Mouse (Mus musculus) T-helper 1 cell (primary cell): Measurements from ENCODE around the gene Usp24.
"Not testable (repeated sequence)": the region's sequence is repeated elsewhere in the genome, so short reads cannot be mapped to it uniquely, and the experiment has no call there.

ENCODE experiments used
- in situ Hi-C: fragments of 300-600 bp; cut with MboI, MseI; formaldehyde crosslinking; loops from one replicate; pipeline ENCODE4 v1.15.1; 2025; ENCODE audit warnings: high pct_unique_total_duplicates

Usp24 gene

DNA sequence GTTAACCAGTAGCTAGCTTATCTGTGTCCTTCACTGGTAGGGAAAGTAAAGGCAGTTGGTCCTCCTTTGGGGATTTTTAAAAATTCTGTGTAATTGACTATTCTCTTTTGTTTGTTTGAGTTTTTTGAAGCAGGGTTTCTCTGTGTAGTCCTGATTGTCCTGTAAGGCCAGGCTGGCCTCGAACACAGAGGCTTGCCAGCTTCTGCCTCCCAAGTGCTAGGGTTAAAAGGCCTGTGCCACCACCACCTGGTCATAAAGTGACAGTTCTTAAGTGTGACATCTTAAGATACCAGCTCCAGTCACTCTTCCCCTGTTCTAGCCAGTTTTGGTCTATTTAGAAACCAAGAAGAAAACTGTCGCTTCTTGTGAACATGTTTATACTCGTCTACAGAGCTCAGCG is 2.2 kb downstream of the Usp24 start:
- in situ Hi-C loops, result no loop called here

DNA sequence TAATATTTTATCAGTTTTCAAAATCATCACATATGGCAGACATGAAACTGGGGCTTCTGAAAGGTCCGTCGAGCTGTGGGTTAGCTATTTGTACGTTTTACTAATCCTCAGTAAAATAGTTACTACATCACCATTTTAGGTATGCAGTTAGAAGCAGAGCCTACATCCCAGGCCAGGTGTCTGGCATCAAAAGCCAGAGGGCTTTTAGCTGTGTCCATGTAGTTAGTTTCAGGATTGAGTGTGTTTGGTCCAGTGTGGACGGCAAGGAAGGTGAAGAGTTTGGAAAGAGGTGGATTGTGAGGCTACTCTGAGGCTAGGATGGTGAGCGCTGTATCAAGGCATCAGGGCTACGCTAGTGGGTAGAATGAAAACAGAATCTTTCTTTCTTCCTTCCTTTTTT is 3.0 kb downstream of the Usp24 start:
- in situ Hi-C loops, result no loop called here

DNA sequence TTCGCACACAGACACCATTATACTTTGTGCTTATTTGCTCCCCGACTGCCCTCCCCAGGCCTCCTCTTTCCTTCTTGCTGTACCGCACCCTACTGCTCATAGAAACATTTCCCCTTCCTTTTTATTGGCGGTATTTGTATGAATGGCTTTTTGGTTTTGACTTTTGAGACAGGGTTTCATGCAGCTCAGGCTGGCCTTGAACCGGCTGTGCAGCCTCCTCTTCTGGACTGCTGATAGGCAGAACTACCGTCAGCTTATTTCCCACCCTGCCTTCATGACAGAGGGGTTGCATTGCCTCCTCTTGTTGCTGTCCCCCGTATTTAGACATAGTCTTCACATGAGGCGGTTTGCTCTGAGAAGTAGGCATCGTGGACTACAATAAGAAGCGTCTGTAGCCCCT is 6.8 kb downstream of the Usp24 start:
- in situ Hi-C loops, result no loop called here

DNA sequence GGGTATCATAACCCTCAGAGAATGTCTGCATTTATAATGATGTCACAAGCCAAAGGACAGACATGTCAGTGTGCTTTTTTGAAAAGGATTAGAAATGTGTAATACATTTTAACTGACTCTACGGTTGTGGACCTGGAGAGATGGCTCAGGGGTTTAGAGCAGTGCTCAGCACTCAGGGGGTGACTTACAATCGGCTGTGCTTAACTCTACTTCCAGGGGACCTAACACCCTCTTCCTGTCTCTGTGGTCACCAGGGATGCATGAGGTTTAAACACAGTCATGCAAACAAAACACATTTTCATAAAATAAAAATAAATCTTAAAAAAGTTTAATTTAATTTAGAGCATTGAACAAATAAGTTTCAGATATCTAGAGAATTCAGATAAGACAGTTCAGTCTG is 7.3 kb downstream of the Usp24 start:
- in situ Hi-C loops, result no loop called here

DNA sequence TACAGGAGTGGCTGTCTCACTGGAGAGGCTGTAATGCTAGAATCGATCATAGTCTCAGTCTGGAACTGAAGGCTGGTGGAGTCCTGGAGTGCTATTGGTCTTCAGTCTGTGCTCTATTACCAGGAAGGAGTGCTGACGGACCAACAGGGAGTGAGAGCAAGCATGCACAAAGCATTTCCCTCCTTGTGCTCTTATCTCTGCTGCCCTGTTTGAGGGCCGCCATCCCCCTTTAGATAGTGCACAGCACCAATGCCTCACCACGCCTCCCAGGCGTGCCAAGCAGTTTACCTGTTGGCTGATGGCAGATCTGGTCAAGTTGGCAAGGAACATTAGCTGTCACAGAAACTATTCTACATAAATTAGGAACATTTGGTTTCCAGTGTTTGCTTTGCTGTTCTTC is 11.4 kb downstream of the Usp24 start:
- in situ Hi-C loops, result loop anchor here (5.0 kb wide), 1 partner anchor 80 kb away; no protein-coding TSS in a partner anchor

DNA sequence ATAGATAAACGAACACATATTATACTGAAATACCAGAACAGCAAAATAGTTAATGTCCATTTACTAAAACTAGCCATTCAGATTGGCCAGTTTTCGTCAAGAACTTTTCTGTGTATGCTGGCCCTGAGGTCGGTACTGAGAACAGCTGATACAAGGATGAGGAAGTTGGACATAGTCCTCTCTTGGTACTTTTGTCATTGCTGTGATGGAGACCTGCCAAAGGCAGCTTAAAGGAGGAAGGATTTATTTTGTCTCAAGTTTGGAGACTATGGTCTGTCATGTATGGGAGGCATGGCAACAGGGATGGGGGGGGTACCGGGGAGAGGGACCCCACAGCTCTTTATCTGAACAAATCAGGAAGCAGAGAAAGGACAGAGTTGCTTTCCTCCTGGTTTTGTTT is 12.7 kb downstream of the Usp24 start:
- in situ Hi-C loops, result loop anchor here (5.0 kb wide), 1 partner anchor 81 kb away; no protein-coding TSS in a partner anchor

DNA sequence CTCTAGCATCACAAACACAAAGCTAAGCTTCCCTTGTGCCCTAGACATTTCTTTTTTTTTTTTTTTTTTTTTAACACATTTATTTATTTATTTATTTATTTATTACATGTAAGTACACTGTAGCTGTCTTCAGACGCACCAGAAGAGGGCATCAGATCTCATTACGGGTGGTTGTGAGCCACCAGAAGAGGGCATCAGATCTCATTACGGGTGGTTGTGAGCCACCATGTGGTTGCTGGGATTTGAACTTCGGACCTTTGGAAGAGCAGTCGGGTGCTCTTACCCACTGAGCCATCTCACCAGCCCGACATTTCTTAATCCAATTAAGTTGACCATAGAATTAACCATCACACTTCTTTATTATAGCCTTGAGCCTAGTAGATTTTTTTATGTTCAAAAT is 13.2 kb downstream of the Usp24 start:
- in situ Hi-C loops, result loop anchor here (5.0 kb wide), 1 partner anchor 82 kb away; no protein-coding TSS in a partner anchor

DNA sequence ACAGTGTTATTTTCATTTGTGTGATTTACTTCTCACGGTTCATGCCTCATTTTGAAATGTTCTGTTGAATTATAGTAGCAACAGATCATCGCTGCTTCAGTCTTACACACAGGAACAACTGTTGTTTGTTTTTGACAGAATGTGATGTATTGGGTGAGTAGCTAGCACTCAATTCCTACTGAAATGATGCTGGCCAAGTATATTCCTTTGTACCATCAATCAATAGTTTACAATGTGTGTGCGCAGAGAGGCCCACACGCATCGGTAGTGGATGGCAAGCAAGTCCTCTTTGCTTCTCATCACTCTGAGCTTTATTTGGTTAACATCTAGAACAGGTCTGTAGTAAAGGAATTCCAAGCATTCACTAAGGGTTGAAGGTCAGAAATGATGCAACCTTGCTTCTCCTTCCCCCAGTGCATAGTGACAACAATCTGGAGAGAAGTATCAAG is 14.4 kb downstream of the Usp24 start:
- in situ Hi-C loops, result no loop called here

DNA sequence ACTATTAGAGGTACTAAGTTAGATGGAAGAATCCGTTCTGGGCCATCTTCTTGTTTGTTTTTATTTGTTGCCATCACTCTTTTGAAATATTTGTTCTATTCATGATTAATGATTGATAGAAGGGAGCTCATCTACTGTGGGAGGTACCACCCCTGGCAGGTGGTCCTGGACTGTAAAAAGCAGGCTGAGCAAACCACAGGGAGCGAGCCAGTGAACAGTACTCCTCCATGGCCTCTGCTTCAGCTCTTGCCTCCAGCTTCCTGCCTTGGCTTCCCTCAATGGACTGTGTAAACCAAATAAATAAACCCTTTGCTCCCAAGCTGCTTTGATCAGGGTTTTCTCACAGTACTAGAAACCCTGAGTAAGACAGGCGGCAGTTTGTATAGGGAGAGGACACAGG is 17.1 kb downstream of the Usp24 start:
- in situ Hi-C loops, result no loop called here

DNA sequence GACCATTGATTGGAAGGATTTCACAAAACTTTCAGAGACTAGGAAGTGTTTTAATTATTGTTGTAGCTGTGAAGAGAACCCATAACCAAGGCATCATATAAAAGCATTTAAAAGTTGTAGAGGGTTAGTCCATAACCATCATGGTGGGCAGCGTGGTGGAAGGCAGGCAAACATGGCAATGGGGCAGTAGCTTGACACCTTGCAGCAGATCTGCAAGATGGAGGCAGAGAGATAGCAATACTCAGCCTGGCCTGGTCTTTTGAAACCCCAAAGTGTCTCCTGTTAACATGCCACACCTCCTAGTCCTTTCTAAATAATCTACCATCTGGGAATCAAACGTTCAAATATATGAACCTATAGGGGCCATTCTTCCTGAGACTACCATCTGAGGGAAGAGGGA is 17.6 kb downstream of the Usp24 start:
- in situ Hi-C loops, result no loop called here

DNA sequence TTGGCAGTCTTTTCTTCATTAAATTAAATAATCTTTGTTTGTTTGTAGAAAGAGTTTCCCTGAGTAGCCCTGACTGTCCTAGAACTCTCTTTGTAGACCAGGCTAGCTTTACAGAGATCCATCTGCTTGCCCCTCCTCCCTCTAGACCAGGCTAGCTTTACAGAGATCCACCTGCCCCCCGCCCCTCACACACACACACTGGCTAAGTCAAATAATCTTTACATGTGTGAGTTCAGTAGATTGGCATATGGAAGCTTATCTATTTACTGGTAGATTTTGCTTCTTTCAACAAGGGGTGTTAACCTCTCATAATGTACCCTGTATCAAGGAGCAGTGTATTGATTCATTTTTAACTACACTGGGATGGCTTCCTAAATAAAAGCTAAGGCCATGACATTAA is 19.8 kb downstream of the Usp24 start:
- in situ Hi-C loops, result no loop called here

DNA sequence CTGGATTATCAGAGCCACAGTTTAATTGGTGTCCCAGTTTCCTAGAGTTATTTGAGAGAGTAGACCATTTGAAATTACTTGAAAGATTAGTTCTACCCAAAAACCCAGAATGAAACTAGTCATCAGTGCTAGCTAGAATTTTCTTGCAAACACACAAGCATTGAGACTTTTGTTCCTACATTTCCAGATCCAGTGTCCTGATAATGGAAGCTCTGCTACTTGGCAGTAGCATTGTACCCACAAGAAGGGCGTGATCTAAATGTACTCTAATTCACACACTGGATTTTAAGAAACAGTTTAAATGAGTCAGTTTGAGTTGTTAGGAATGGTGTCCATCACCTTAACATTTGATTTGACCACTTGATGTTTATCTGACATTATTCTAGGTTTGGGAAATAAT is 31.7 kb downstream of the Usp24 start:
- in situ Hi-C loops, result no loop called here

DNA sequence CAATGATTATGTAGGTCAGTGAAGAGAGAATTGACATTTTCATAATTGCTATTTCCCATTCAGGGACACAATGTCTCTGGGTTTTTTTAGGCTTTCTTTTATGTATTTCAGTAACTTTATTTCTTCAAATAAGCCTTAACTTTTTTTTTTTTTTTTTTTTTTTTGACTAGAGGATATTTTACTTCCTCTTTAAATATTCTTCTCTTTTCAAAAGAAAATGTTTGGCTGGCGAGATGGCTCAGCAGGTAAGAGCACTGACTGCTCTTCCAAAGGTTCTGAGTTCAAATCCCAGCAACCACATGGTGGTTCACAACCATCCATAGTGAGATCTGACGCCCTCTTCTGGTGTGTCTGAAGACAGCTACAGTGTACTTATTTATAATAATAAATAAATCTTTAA is 39.0 kb downstream of the Usp24 start:
- in situ Hi-C loops, result not testable (repeated sequence)

DNA sequence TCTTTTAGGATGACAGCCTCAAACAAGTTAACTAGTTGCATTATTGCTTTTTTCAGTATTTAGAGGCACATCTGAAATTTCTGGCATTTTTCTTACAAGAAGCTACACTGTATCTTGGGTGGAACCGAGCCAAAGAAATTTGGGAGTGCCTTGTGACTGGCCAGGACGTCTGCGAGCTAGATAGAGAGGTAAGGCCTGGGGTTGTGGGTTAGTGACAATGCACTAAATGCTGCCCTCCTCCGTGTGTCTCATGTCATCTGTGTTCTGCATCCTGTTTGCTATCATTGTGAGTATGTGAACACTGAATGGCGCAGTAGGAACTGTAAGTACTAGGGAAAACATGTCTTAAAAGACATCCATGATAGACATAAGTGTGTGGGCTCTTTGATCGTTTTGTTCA is 54.0 kb downstream of the Usp24 start:
- in situ Hi-C loops, result no loop called here

DNA sequence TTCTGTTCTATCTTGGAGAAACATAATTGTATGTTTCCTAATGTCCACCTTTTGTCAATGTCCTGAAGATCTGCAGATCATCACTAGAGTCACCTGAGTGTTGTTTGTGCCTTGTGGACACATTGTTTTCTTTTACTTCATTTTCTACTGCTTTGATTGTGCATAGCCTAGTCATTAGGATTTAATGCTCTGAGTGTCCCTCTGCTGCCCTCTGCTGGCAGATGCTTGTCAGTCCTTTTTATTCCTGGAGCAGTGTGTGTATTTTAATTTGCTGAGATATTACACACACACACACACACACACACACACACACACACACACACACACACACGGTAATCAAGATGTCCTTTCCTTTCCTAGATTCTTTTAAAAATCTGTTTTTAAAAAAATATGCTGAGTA is 59.8 kb downstream of the Usp24 start:
- in situ Hi-C loops, result loop anchor here (5.0 kb wide), 2 partner anchors 56 to 149 kb away; no protein-coding TSS in a partner anchor

DNA sequence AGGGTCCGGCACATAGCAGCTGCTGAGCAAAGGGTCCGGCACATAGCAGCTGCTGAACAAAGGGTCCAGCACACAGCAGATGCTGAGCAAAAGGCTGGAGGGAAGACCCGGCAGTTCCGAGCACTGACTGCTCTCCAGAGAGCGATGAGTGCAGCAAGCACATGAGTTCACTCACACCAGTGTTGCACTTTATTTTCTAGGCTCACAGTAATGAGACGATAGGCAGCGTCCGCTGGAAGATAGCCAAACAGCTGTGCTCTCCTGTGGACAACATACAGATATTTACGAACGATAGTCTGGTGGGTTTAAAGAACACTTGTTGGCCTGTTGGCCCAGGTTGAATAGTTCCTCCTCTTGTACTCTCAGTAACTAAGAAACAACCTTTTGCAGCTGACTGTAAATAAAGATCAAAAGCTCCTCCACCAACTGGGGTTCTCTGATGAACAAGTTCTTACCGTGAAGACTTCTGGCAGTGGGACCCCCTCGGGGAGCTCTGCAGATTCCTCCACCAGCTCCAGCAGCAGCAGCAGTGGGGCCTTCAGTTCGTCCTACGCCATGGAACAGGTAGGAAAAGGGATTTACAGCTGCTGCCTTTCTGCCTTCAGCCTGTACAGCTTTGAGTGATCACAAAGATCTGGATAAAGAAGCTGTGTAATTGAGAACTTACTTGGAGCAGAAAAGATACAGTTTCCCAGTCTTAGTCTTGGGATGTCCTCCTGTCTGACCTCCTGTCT is 63.0 kb downstream of the Usp24 start:
- in situ Hi-C loops, result loop anchor here (5.0 kb wide), 2 partner anchors 53 to 152 kb away; no protein-coding TSS in a partner anchor

DNA sequence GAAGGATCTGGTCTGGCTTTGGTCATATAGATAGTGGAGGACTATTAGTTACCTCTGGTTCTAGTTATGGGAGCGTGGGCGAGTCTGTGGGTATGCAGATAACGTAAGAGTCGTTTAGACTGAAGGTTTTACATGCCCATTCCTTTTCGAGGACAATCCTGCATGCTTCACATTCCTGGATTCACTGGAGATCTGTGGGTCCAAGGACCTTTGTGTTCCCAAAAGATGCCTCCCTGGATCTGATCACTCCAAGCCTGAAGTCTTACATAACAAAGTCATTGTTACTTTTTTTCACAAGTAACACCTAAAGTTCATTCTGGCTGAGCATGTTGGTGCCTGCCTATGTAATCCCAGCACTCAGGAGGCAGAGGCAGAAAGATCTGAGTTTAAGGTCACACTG is 65.1 kb downstream of the Usp24 start:
- in situ Hi-C loops, result no loop called here

DNA sequence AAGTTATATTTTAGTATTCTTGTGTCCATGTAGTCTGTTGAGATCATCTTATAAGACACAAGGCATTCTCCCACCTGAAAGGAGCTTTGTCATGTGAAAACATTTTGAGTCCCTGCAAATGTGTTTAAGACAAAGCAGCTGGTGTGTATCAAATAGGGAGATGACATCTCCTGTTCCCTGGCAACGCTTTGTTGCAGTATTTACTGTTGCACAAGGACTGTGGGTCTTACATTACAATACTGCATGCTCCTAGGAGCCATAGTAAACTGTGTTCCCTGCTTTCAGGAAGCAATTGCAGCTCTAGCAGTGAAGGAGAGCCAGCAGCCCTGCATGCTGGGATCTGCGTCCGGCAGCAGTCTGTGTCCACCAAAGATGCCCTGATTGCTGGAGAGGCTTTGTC is 73.9 kb downstream of the Usp24 start:
- in situ Hi-C loops, result no loop called here

DNA sequence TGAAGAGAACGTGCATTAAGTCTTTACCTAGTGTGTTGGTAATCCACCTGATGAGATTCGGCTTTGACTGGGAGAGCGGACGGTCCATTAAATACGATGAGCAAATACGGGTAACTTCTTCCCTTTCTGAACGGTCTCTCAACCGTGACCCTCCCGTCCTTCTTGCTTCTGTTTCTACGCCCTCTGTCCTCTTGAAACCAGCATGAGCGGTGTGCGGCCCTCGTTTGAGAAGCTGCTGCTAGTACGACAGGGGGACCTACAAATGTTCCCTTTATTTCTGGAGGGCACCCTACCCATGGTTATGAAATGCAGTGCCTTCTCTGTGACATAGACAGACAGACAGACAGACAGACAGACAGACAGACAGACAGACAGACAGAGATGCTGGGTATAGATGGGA is 93.6 kb downstream of the Usp24 start:
- in situ Hi-C loops, result loop anchor here (25.0 kb wide), 1 partner anchor 978 kb away; no protein-coding TSS in a partner anchor

DNA sequence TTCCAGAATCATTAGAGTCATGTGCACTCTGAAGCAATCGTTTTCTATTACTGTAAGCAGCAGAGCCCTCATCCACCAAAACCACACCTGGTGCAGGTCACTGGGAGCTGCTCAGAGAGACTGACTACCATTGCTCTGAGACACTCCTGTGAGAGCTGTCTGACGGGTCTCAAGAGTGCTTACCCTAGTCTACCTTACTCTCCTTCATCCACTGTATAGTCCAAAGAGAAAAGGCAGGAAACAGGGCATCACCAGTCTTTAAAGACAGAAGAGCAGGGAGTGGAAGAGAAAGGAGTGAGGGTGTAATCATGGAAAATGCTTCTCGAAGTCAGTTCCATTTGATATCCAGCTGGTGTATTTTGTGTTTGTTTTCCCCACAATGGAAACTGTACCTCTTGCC is 103.2 kb downstream of the Usp24 start:
- in situ Hi-C loops, result loop anchor here (25.0 kb wide), 1 partner anchor 968 kb away; no protein-coding TSS in a partner anchor

DNA sequence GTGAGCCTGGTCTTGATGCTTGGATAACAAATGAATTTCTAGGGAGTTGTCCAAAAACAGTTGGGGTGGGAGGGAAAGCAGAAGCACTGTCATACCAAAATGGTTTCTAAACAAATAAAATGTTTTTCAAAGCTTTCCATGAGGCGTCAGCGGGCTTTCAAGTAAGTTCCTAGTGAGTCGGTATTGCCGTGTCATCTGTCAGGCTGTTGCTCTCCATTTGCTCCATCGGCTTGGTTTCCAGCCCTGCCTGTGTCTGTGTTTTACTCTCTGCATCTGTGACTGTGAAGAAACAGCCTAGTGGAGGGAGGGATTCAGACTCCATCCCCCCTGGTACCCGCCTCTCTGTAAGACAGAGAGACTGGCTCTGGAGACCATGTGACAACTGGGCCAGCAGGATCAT is 103.8 kb downstream of the Usp24 start:
- in situ Hi-C loops, result loop anchor here (25.0 kb wide), 1 partner anchor 968 kb away; no protein-coding TSS in a partner anchor

DNA sequence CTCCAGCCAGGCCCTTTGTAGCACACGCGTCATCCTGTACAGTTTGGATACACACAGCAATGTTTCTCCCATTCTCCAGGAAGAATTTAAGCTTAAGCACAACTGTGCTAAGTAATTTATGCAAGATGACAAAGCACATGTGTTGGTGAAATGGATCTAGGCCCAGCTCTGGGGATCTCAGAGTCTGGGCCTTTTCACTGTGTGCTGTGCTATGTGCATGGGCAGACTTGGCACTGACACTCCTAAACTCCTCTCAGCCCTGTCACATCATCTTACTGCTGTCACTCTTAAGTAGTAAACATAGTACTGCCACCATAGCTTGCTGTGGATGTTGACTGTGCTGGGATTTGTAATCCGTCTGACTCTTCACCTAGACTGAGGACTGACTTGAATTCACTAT is 106.6 kb downstream of the Usp24 start:
- in situ Hi-C loops, result loop anchor here (25.0 kb wide), 1 partner anchor 965 kb away; no protein-coding TSS in a partner anchor

DNA sequence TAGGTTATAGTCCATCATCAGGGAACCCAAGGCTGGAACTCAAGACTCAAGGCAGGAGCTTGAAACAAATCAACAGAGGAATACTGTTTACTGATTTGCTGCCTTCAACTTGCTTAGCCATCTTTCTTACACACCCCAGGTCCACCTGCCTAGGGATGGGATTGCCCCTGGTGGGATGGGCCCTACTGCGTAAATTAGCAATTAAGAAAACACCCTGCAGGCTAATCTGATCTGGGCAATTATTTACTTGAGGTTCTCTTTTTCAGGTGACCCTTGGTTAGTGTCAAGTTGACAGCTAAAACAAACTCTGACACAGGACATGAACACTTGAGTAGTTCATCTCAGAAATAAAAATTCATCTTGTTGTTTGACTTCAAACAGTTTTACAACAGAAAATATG is 108.5 kb downstream of the Usp24 start:
- in situ Hi-C loops, result loop anchor here (25.0 kb wide), 1 partner anchor 963 kb away; no protein-coding TSS in a partner anchor
